ENCODE assay signal across 27 mouse cellular contexts in the genomic region with DNA sequence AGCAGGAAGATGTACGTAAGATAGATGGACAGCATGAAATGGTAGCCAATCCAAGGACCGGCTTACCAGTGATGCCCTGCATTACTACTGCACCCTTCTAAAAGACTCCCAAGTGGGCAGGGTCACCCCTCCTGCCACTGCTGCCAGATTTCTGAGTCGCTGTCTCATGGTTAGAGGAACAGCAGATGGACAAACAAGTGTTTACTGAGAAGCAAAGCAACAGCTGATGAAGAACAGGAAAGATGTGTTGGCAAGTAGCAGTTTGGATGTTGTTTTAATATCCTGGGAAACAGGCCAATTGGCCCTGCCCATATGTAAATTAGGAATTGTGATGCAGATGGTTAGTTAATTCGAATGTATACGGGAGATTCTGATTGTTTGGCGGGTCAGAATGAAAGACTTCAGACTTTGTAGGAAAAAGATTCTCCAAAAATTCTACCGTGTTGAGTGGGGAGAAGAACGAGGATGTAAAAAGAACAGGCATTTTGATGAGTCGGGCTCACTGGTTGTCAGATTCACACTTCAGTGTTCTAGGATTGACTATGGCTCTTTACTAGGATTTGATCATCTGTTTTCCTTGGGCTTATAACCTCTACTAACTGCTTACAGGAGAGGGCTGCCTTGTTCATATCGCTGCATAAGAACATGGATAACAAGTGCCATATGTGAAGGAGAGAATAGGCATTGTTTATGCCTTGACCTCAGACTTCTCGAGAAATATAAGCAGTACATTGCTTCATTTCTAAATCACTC. TPM values are rescaled to one million over a fixed set of nuclear protein-coding genes. Genes with fewer than 3 reads are reported as not detected.
A peak's percentile ranks its signal among the peaks of the same experiment; 100 is the strongest.
DNase-seq lines count a peak whose midpoint lies in the region; ATAC-seq and TF ChIP-seq lines count a peak whose summit lies in the region.
"Had no signal": no experiment of that assay in that cellular context is flagged by ENCODE, and none has a peak within 500 bp of the region (broad histone marks: within the 10 kb centered on the region; RNA-seq: fewer than 3 reads in every experiment).

No protein-coding gene starts in this region.

- no peaks in the 10 kb centered on the region for H3K36me3 ChIP-seq in forebrain, embryonic 14.5 days (ENCODE audit: control insufficient read depth, insufficient read depth, low read length)
- H3K36me3 ChIP-seq in forebrain, embryonic 12.5 days (replicated peaks), result no peaks in the 10 kb centered on the region
- no peaks in the 10 kb centered on the region for H3K36me3 ChIP-seq in lung, embryonic 14.5 days (ENCODE audit: insufficient read depth)
- H3K36me3 ChIP-seq: heart, embryonic 12.5 days; intestine, embryonic 15.5 days; limb, embryonic 12.5 days; midbrain, embryonic 13.5 days; neural tube, embryonic 13.5 days had no signal

- no peaks in the 10 kb centered on the region for H3K9me3 ChIP-seq in forebrain, embryonic 14.5 days (replicated peaks; ENCODE audit: control insufficient read depth, low read length)
- H3K9me3 ChIP-seq in forebrain, embryonic 12.5 days, result no peaks in the 10 kb centered on the region
- H3K9me3 ChIP-seq in lung, embryonic 14.5 days (ENCODE audit: low read depth, low read length), result no peaks in the 10 kb centered on the region
- H3K9me3 ChIP-seq: heart, embryonic 12.5 days; intestine, embryonic 15.5 days; limb, embryonic 12.5 days; midbrain, embryonic 13.5 days; neural tube, embryonic 13.5 days had no signal

- TF ChIP-seq CTCF in lung, embryonic 14.5 days (IDR thresholded peaks at IDR 0.05; ENCODE audit: low read depth), result no peak
- no peak for TF ChIP-seq CTCF in brain, embryonic 14.5 days (IDR thresholded peaks at IDR 0.05; ENCODE audit: borderline replicate concordance, extremely low read depth, insufficient read depth, insufficient read length)

- H3K4me2 ChIP-seq in forebrain, embryonic 14.5 days (ENCODE audit: low read length), result peak overlapping the region; percentile 19
- H3K4me2 ChIP-seq in forebrain, embryonic 12.5 days, result no peak overlapping the region
- H3K4me2 ChIP-seq in lung, embryonic 14.5 days, result no peak overlapping the region
- H3K4me2 ChIP-seq: heart, embryonic 12.5 days; intestine, embryonic 15.5 days; limb, embryonic 12.5 days; liver, embryonic 11.5 days; midbrain, embryonic 13.5 days; neural tube, embryonic 13.5 days had no signal

- no peak for TF ChIP-seq POLR2A in brain, embryonic 14.5 days (IDR thresholded peaks at IDR 0.05; ENCODE audit: borderline replicate concordance, extremely low read depth, insufficient read depth, insufficient read length, poor library complexity, severe bottlenecking)

- no peaks in the 10 kb centered on the region for H3K27me3 ChIP-seq in forebrain, embryonic 14.5 days (replicated peaks; ENCODE audit: control insufficient read depth, insufficient read depth, low read length)
- no peaks in the 10 kb centered on the region for H3K27me3 ChIP-seq in forebrain, embryonic 12.5 days
- H3K27me3 ChIP-seq in lung, embryonic 14.5 days (ENCODE audit: insufficient read depth, low read length), result no peaks in the 10 kb centered on the region
- H3K27me3 ChIP-seq: heart, embryonic 12.5 days; intestine, embryonic 15.5 days; limb, embryonic 12.5 days; midbrain, embryonic 13.5 days; neural tube, embryonic 13.5 days had no signal

- WGBS in forebrain, embryonic 14.5 days, result 18% methylated on average over 11 of the region's 11 CpGs
- WGBS in forebrain, embryonic 12.5 days, result 45% methylated on average over 11 of the region's 11 CpGs
- WGBS in lung, embryonic 14.5 days, result 54% methylated on average over 11 of the region's 11 CpGs

- H3K4me3 ChIP-seq in forebrain, embryonic 14.5 days (ENCODE audit: low read depth, low read length), result no peak overlapping the region
- H3K4me3 ChIP-seq in forebrain, embryonic 12.5 days (replicated peaks), result no peak overlapping the region
- no peak overlapping the region for H3K4me3 ChIP-seq in lung, embryonic 14.5 days (ENCODE audit: low read depth, low read length)
- H3K4me3 ChIP-seq: heart, embryonic 12.5 days; intestine, embryonic 15.5 days; limb, embryonic 12.5 days; midbrain, embryonic 13.5 days; myocyte; neural tube, embryonic 13.5 days had no signal

- peaks cover 7% of the 10 kb centered on the region; the same call in 1 of the 2 replicates for H3K4me1 ChIP-seq in forebrain, embryonic 14.5 days (ENCODE audit: control insufficient read depth, insufficient read depth, low read length)
- peaks cover 7% of the 10 kb centered on the region for H3K4me1 ChIP-seq in forebrain, embryonic 12.5 days
- H3K4me1 ChIP-seq in lung, embryonic 14.5 days (ENCODE audit: insufficient read depth), result no peaks in the 10 kb centered on the region
- H3K4me1 ChIP-seq: heart, embryonic 12.5 days; intestine, embryonic 15.5 days; limb, embryonic 12.5 days; midbrain, embryonic 13.5 days had no signal

- peak; percentile 90 for DNase-seq in forebrain, embryonic 14.5 days (ENCODE audit: low spot score)
- peak; percentile 22 for DNase-seq in lung, embryonic 14.5 days
- DNase-seq in lung, postnatal 14 days, result no peak
- peak; percentile 47 for DNase-seq in R1 (ENCODE audit: low read depth, low spot score)
- peak; percentile 92 for DNase-seq in brain, embryonic 14.5 days (ENCODE audit: low read depth)
- no peak for DNase-seq in embryo, embryonic 9.5 days (ENCODE audit: extremely low spot score)
- DNase-seq: adrenal gland, adult 2 months; cerebellum, adult 2 months; cerebellum, postnatal 36 days; embryo, embryonic 11 days; gastrocnemius, postnatal 14 days; heart, adult 11 months; heart, postnatal 10 days; kidney, adult 8-10 months; kidney, postnatal 14 days; liver, postnatal 0 days; lung, postnatal 10 days; right cerebral cortex, postnatal 14 days had no signal

- peak overlapping the region; percentile 52; the same call in 1 of the 2 replicates for H3K27ac ChIP-seq in forebrain, embryonic 14.5 days (ENCODE audit: low read depth, low read length)
- H3K27ac ChIP-seq in forebrain, embryonic 12.5 days, result no peak overlapping the region
- no peak overlapping the region for H3K27ac ChIP-seq in lung, embryonic 14.5 days (ENCODE audit: low read depth)
- H3K27ac ChIP-seq: intestine, embryonic 15.5 days; limb, embryonic 12.5 days; midbrain, embryonic 13.5 days; neural tube, embryonic 13.5 days; stomach, postnatal 0 days had no signal

- ATAC-seq in forebrain, embryonic 14.5 days, result peak; percentile 94
- ATAC-seq in forebrain, embryonic 12.5 days (ENCODE audit: low FRiP score), result no peak
- ATAC-seq in lung, embryonic 14.5 days (ENCODE audit: insufficient read depth), result no peak
- ATAC-seq: intestine, embryonic 15.5 days; liver, postnatal 0 days; midbrain, embryonic 13.5 days had no signal

- no peak overlapping the region for H3K9ac ChIP-seq in forebrain, embryonic 14.5 days (ENCODE audit: low read length)
- H3K9ac ChIP-seq in forebrain, embryonic 12.5 days, result no peak overlapping the region
- no peak overlapping the region for H3K9ac ChIP-seq in lung, embryonic 14.5 days
- H3K9ac ChIP-seq: heart, embryonic 12.5 days; intestine, embryonic 15.5 days; limb, embryonic 12.5 days; liver, postnatal 0 days; midbrain, embryonic 13.5 days; neural tube, embryonic 13.5 days had no signal

RNA-seq across cellular contexts. Expression of a gene that starts 19.6 kb away (rescaled TPM):
- polyA plus RNA-seq in forebrain, embryonic 14.5 days (2014; fragmentation: Nextera tagmentation; extraction: Ambion mirVana), result 17.9 and 21.8 TPM in 2 replicates
- polyA plus RNA-seq in forebrain, embryonic 12.5 days (2016; fragmentation: Nextera tagmentation; extraction: Ambion mirVana), result 24.4 and 24.5 TPM in 2 replicates
- polyA plus RNA-seq in lung, embryonic 14.5 days (2014; fragmentation: Nextera tagmentation; extraction: Ambion mirVana), result 17.1 and 18.1 TPM in 2 replicates
- 23.3 and 36.9 TPM in 2 replicates for polyA plus RNA-seq in brain, embryonic 14.5 days (2012; rRNA removed)

RNA-seq across cellular contexts. Expression of a gene that starts 20.4 kb away (rescaled TPM):
- 35.3 and 40.3 TPM in 2 replicates for polyA plus RNA-seq in forebrain, embryonic 14.5 days (2014; fragmentation: Nextera tagmentation; extraction: Ambion mirVana)
- 77.6 and 80.9 TPM in 2 replicates for polyA plus RNA-seq in forebrain, embryonic 12.5 days (2016; fragmentation: Nextera tagmentation; extraction: Ambion mirVana)
- 31.7 and 37.5 TPM in 2 replicates for polyA plus RNA-seq in lung, embryonic 14.5 days (2014; fragmentation: Nextera tagmentation; extraction: Ambion mirVana)
- polyA plus RNA-seq in brain, embryonic 14.5 days (2012; rRNA removed), result 31.0 and 33.1 TPM in 2 replicates

Comparison
In these comparisons a context has a peak if more than half of its experiments do, and no peak if none do; other contexts are left out.
1. DNase-seq: peak in forebrain, embryonic 14.5 days (single experiment), lung, embryonic 14.5 days (single experiment), R1 (single experiment) and brain, embryonic 14.5 days (single experiment); none in lung, postnatal 14 days (single experiment) and embryo, embryonic 9.5 days (single experiment).